Mouse (Mus musculus) cerebellum, adult (tissue): ENCODE measurements around the gene Il12rb1.

Source experiments
- ATAC-seq: cut with Nextera tagmentation; 2 replicates; pipeline ENCODE4 v1.9.2; 2017; ENCODE audit warnings: mild to moderate bottlenecking, moderate library complexity, mixed read lengths; ENCODE audit not compliant: insufficient number of reproducible peaks, low FRiP score, low TSS enrichment

Il12rb1 gene

DNA sequence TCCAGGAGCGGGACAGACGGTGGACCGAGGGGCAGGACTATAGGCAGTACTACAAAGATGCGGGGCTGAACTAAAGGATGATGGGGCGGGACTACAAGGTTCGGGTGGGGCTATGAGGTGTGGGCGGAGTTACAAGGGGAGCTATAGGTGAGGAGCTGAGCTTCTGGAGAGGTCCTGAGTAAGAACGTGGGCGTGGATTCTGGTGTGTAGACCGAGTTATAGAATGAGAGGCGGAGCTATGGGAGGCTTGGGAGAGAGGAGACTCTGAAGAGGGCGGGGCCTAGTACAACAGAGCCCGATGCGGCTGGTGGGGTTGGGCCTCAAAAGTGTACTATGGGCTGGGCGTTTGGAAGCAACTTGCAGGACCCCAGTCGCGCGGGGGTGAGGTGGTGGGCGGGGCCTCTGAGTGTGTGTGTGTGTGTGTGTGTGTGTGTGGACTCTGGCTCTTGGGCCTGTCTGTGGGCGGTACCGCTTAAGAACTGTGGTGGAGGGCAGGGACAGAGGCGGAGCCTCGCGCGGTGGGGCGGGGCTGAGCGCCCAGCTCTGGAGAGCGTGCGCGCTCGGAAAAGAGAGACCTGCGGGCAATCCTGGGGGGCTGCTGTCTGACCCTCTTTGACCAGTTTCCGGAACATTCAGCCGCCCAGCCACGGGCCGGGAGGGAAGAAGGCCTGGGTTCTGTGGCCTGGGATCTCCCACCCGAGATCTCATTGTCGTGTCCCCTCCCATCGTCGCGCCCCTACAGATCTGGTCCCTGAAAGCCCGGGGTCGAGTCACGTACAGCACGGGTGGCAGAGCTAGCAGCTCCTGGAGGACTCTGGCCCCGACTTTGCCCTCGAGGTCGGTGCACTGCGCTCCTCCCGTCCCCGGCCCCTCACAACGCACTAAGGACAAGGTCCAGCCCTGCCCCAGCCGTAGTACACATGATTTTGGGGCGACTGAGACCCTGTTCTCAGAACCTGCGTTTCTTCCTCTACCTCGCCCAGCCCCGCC lies 10.9 kb upstream of the Il12rb1 start:
- peak; percentile 50 for ATAC-seq

DNA sequence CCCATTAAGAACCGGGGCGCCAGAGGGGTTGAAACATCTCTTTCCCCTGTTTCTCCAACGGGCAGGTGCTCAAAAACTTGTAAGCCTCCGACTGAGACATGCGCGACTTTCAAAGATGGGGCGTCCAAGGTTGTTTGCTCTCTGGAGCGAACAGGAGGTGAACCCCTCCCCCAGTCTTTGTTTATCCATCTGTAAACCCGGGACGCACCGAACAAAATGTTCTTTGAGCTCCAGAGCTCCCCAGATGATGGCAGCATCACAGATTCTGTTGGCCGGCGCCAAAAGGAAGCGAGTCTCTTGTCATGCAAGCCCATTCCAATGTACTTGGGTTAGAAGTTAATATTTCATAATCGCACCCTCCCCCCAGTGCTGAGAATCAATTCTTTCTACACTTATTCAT lies 10.0 kb upstream of the Il12rb1 start:
- no peak for ATAC-seq

DNA sequence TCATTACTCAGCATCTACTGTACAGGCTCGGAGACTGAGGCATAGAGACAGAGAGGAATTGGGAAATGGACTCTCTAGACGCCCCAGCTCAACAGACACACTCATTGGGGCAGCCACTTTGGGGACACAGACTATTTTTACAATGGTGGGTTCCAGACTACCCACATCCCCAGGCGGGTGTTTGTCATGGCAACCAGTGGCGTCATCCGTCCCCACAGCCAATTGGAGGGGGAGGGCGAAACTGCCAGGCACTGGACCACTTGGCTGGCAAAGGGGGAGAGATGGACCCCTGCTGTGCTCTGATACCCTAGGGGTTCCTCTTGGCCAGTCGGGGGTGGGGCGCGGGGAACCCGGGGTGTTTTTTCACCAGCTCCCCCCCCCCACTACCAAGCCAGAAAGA lies 7.6 kb upstream of the Il12rb1 start:
- no peak for ATAC-seq

DNA sequence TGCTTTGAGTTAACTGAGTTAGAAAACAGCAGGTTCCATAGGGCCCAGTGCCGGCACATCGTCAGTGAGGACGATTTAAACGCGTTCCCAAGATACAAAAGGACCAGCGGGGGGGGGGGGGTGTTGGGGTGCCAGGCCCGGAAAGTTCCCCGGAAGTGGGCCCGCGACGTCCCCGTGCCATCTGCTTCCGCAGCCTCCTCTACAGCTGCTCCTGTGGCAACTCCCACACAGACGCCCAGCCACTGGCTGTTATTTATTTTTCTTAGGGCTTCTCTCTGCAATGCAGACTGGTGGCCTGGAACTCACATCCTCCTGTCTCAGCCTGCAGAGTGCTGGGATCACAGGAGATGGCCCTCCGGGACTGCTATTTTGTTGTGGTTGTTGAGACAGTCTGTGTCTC lies 7.1 kb upstream of the Il12rb1 start:
- no peak for ATAC-seq

DNA sequence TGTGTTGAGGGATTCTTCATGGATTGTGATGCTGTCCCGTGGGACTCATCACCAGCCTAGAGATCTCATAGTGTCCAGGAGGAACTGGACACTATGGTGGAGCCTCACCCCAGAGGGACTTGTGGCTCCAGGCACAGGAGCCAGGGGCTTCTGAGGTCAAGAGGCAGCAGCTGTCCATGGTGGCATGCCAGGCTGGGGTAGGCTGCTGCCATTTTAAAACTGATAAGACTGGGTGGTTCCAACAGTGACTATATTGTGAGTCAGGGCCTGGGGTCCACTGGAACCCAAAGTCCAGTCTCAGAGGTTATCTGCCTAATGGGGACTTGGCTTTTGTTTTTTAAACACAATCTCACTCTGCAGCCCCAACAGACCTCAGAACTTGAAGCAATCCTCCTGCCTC lies 6.4 kb upstream of the Il12rb1 start:
- no peak for ATAC-seq

DNA sequence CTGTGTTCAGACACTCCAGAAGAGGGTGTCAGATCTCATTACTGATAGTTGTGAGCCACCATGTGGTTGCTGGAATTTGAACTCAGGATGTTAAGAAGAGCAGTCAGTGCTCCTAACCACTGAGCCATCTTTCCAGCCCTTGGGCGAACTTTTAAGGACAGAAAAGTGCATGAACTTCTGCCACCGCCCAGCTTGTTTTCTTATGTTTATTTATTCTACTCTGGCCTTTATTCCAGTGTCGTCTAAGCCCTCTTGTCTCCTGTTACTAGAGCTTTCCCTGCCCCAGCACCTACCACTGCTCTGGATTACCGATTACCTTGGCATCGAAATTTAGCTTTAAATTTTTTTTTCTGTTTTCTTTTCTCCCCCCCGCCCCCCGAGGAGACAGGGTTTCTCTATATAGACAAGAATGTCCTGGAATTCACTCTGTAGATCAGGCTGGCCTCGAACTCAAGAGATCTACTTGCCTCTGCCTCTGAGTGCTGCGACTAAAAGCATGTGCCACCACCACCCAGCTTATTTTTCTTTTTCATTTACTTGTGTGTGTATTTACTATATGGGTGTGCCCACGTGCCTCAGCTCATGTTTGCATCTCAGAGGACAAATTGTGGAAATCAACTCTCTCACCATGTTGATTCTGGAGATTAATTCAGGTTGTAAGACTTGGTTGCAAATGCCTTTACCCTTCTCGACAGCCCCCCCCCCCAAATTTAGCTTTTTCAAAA lies 5.3 kb upstream of the Il12rb1 start:
- no peak for ATAC-seq

DNA sequence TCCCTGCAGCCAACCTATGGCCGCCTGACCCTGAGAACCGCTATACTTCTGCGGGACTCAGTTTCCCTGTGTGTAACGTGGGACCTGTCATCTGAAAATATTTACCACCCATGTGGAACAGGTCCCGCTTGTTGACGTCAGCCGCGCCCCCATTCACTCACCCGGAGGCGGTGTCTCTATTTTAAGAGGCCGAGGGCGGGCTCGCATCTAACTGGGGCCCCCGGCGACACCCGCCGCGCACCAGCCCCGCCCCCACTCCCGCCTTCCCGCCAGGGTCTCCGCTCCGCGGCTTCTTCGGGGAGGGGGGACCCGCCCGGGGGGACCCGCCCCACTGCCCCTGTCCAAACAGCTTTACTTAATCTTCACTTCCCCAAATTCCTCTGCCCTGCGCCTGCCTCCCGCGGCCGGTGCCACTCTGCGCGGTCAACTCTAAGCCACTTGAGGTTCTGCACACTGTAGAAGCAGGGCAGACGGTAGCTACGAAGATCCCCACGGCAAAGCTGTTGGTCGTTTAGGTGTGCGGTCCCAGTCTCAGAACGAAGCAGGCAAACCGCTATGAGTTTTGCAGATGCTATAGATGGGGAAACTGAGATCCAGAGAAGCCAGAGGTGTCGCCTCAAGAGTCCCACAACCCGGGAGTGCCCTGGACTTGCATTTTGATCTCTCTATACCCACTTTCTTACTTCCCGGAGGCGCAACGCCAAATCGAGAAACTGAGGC lies 4.3 kb upstream of the Il12rb1 start:
- no peak for ATAC-seq

DNA sequence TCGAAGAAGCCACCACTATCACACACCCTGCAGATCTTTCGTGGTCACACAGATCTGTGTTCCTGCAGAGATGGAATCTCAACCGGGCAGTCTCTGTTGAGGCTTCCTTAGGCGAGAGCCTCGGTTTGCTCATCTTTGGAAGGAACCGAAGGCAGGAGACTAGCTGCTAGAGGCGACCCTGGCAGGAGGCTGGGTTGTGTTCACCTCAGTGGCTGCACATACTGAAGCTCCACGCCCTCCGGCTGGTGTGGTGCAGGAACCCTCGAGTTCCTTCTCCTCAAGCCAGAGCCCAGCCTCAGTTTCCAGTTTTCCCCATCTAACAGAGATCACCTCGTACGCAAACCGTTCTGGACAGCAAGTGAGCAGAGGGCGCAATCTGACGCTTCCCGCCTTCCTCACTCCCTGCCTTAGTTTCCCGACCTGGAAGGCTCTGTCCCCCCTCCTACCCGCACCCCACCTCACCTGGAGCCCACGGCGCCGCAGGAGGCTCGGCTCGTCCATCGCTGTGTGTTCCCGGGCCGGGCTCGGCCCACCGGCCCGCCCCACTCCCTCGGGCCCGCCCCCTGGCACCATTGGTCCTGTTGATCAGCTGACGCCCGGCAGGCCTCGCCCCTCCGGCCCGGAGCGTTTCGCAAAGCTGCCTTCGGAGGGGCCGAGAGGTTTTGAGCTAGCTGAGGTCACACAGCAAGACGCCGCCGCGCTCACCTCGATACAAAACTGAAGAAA lies 3.6 kb upstream of the Il12rb1 start, which contains the start of gene Mast3:
Mast3 (minus strand) TSS at position 574 of the 726 bp plus-strand sequence.
- ATAC-seq = no peak; the same call in 1 of the 2 replicates

DNA sequence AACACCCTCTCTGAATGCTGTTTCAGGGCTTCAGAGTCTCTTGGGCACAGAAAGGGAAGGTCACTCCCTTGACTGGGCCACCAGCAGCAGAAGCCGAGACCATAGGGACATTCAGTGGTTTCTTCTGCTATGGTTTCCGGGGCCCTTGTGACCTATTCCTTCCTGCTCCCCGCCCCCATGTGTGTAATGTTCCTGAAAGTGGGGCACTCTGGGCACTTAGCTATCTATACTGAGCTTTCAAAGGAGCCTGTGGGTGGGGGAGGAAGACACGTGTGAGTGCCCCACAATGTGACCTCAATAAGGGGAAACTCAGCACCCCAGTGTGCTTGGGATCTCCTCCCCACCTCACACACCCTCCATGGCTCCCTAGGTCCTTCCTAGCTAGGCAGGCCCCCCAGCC lies 1.7 kb upstream of the Il12rb1 start:
- no peak for ATAC-seq

DNA sequence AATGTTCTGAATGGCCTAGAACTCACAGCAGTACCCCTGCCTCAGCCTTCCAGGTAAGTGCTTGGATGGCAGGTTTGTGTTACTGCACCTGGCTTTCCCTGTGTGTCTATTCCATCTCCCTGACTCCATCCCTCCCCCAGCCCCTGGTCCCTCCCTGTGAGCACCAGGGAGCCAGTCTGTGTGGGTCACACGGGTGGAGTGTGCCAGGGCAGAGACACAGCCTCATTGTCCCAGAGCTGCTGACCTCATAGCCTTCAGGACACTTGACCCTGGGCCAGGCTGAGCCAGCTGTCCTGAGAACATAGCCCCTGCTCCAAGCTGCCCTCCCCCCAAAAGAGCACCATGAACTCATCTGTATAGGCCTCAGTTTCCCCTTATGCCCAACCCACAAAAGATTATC lies 945 bp upstream of the Il12rb1 start:
- no peak for ATAC-seq

DNA sequence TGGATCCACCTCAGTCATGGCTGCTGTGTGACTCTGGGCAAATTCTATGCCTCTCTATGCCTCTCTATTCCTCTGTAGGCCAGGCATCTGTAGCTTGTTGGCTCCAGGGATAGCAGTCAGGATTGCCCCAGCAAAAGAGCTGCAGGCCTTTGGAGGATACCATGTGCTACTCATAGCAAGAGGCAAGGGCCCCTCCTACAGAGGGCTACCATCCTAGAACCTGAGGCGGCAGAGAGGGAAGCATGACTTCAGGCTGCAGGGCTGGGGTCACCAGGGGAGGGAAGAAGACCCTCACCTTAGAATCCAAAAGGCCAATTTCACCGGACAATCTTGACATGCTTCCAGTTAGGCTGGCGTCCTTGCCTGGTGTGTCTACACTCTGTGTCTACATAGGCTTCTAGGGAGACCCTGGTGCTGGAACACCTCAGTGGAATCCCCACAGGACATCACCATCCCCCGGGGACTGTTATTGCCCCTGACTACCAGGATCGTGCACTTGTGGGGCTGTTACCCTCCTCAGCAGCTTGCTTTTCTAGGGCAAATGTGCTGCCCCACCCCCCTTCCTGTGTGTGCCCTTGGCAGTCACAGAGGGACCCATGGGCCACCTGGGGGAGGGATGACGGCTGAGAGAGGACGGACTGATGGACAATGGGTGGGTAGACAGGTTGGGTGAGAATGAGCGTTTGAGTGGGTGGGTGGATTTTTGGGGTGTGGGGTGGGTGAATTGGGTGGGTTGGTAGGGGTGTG lies 879 bp downstream of the Il12rb1 start:
- ATAC-seq = no peak

DNA sequence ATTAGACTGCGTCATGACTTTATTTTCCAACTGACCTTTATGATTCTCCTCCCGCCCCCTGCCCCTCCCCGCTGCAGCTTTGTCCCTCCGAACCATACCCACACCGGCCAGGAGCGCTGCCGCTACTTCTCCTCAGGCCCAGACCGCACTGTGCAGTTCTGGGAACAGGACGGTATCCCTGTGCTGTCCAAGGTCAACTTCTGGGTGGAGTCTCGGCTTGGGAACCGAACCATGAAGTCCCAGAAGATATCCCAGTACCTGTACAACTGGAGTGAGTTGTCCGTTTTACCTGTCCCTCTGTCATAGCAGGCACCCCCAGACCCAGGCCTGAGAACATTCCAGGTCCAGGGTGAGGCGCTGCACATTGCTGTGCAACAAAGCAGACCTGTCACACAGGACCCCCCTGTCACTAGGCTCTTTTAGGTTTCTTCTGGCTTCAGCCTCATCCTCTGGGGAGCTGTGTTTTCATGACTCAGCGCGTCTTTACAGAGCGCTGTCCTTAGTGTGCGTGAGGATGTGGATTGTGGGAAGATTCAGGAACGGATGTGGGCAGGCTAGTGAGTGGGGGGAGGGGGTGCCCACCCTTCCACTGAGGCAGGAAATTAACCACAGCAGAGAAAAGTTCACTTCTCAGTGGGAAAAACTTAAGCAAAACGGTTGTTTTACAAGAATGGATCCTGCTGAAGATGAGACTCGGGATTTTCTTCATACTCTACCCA lies 2.9 kb downstream of the Il12rb1 start:
- no peak for ATAC-seq

DNA sequence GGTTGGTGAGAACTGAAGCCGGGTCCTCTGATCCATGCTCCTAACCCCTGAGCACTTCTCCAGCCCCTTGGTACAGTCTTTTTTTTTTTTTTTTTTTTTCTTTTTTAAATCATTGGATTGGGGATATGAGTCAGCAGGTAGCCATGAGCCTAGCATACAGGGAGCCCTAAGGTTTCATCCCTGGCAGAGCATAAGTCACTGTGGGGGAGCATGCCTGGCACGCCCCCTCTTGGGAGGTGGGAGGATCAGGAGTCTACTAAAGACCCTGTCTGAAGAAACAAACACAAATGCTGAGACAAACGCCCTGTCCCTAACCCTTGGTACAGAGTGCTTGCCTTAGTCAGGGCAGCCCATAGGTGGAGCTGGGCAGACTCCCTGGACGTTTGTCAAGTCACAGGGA lies 3.8 kb downstream of the Il12rb1 start:
- ATAC-seq = no peak

DNA sequence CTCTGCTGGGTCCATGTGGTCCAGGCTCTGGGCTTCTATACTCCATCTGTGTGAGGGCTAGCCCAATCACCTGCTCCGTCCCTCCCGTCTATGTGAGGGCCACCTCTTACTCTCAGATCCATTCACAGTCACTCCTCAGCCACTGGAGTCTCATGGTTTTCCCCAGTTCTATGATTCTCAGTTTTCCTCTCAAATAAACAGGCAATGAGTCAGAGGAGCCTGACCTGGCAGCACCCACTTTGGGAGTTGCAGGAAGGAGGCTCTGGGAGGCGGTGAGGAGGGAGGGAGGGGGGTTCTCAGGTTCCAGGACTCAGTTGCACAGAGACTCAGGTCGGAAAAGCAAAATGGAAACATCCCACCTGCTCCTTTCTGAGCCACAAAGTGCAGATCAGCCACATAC lies 4.6 kb downstream of the Il12rb1 start:
- no peak for ATAC-seq

DNA sequence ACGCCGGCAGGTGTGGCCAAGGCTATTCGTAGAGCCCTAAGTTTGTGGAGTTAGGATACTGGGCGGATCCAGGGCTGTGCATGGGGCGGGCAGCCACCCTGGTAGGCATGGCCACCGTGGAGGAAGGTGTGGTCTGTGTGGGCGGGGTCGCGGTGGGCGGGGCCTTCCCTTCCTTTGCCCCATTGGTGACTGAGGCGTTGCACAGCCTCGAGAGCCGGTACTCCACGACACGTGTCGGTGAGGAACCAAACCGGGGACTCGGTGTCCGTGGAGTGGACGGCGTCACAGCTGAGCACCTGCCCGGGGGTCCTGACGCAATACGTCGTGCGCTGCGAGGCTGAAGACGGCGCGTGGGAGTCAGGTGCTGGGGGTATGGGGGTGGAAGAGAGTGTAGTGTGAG lies 8.4 kb downstream of the Il12rb1 start:
- ATAC-seq = no peak

DNA sequence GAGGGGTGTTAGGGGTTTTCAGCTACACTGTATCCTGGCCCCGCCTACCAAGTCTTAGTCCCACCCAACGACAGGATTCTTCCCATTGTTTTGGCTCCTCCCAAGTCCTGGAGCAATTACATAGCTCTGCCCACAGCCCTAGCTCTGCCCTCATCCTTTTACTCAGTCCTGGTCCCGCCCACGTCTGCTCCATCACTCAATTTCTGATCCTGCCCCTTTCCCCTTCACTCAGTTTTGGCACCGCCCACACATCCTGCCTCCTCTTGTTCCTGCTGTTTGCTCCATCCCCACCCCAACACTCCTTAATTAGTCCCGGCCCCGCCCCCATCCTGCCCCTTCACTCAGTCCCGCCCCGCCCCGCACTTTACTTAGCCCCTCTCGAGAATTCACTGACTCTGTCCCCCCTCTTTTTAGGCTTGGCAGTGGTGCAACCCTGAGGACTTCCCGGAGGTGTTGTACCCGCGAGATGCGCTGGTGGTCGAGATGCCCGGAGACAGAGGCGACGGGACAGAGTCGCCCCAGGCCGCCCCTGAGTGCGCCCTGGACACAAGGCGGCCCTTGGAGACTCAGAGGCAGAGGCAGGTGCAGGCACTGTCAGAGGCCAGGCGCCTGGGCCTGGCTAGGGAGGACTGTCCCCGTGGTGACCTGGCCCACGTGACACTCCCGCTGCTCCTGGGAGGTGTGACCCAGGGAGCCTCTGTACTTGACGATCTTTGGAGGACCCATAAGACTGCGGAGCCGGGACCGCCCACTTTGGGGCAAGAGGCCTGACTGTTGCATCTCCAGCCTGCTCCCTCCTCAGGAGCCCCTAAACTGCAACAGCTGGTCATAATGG lies 12.1 kb downstream of the Il12rb1 start:
- ATAC-seq = no peak

DNA sequence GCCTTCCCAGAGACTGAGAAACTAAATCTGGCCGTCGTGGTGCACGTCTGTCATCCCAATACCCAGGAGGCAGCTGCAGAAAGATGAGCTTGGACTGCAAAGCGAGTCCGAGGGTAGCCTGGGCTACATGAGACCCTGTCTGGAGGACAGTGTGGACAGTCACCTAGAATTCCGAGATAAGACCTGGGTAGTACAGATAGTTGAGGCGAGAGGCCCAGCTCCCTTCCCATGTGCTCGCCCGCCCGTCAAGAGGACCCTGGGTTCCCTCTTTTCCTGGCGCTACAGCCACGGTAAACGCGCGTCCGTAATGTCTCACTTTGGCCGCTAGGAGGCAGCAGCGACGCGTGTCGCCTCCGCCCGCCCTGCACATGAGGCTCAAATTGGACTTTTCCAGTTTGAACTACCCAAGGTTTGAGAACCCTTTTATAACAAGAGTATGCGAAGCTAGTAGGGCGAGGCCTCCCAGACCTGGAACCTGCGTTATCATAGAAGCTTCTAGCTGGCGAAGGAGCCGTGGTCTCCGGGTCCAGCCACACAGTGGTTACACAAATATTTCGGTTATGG lies 13.2 kb downstream of the Il12rb1 start:
- peak; percentile 23; the same call in 1 of the 2 replicates for ATAC-seq

DNA sequence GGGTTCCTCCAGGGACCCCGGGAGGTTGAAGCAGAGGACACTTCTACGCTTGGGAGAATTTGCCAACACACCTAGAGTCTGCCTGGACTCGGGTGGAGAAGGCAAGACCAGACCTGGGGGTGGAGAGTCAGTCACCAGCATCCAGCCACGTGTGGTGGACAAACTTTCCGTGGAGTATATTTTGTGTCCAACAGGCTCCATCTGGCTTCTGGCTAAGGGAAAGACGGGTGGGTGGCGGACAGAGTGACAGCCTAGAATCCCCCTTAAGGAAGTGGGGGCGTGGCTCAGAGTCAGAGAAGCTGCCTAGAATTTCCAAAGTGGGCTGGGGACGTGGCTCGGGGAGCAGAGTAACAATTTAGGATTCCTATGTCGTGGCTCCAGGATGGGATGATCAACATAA lies 13.7 kb downstream of the Il12rb1 start:
- no peak for ATAC-seq
